Mouse (Mus musculus): ENCODE data around the gene Sae1. TPM values are rescaled to one million over a fixed set of nuclear protein-coding genes. Genes with fewer than 3 reads are reported as not detected.

Sae1 gene
- polyA plus RNA-seq, 1 experiment from 2014 or later: 434 TPM

Other genes starting within 250 kb of the Sae1 start
- 9.6 TPM in 2 replicates for gene Meis3, start 212.7 kb downstream of the Sae1 start, polyA plus RNA-seq (2014; fragmentation: Nextera tagmentation; extraction: Ambion mirVana)
- gene Dhx34, start 165.8 kb downstream of the Sae1 start, polyA plus RNA-seq (2014; fragmentation: Nextera tagmentation; extraction: Ambion mirVana): 8.5 and 9.4 TPM in 2 replicates
- gene C5ar2, start 143.7 kb downstream of the Sae1 start, polyA plus RNA-seq (2014; fragmentation: Nextera tagmentation; extraction: Ambion mirVana): 0.07 TPM in 1 of 2 replicates, not detected in the other
- gene C5ar1, start 128.3 kb downstream of the Sae1 start, polyA plus RNA-seq (2014; fragmentation: Nextera tagmentation; extraction: Ambion mirVana): 0.38 and 0.55 TPM in 2 replicates
- 7.9 and 9.6 TPM in 2 replicates for gene Inafm1, start 114.2 kb downstream of the Sae1 start, polyA plus RNA-seq (2014; fragmentation: Nextera tagmentation; extraction: Ambion mirVana)
- 20.2 and 23.8 TPM in 2 replicates for gene Ccdc9, start 101.0 kb downstream of the Sae1 start, polyA plus RNA-seq (2014; fragmentation: Nextera tagmentation; extraction: Ambion mirVana)
- 5.0 and 6.8 TPM in 2 replicates for gene Bbc3, start 79.4 kb downstream of the Sae1 start, polyA plus RNA-seq (2014; fragmentation: Nextera tagmentation; extraction: Ambion mirVana)
- 18.6 and 20.0 TPM in 2 replicates for gene Zc3h4, start 13.1 kb upstream of the Sae1 start, polyA plus RNA-seq (2014; fragmentation: Nextera tagmentation; extraction: Ambion mirVana)
- gene Tmem160, start 65.0 kb upstream of the Sae1 start, polyA plus RNA-seq (2014; fragmentation: Nextera tagmentation; extraction: Ambion mirVana): 62.0 and 71.4 TPM in 2 replicates
- gene Npas1, start 89.9 kb upstream of the Sae1 start, polyA plus RNA-seq (2014; fragmentation: Nextera tagmentation; extraction: Ambion mirVana): 0.10 TPM in 1 of 2 replicates, not detected in the other
- gene Arhgap35, start 227.2 kb upstream of the Sae1 start, polyA plus RNA-seq (2014; fragmentation: Nextera tagmentation; extraction: Ambion mirVana): 31.0 and 36.5 TPM in 2 replicates

Data from limb, embryonic 11.5 days (tissue).